Mouse (Mus musculus) liver, embryonic 16.5 days (tissue): ENCODE measurements around the gene Hmgcs1. TPM values are rescaled to one million over a fixed set of nuclear protein-coding genes. Genes with fewer than 3 reads are reported as not detected.
A peak's percentile ranks its signal among the peaks of the same experiment; 100 is the strongest.

Experiments used
- ATAC-seq: fragments of 200-750 bp; cut with Nextera tagmentation; 2 replicates; pipeline ENCODE4 v1.8.0; 2017; ENCODE audit warnings: low read depth, mild to moderate bottlenecking, moderate number of reproducible peaks, moderate library complexity
- H3K27ac ChIP-seq: fragments of 300-500 bp; sonication (generic); 2 replicates; pipeline ENCODE4 v1.5.1; 2014; ENCODE audit warnings: mild to moderate bottlenecking, low read length
- H3K27me3 ChIP-seq: fragments of 300-500 bp; sonication (generic); 2 replicates; pipeline ENCODE4 v1.6.1; 2014; ENCODE audit warnings: low read depth, low read length, mixed read lengths; ENCODE audit not compliant: control insufficient read depth, insufficient read depth
- H3K36me3 ChIP-seq: fragments of 300-500 bp; sonication (generic); 2 replicates; pipeline ENCODE4 v1.6.1; 2014; ENCODE audit warnings: mild to moderate bottlenecking; ENCODE audit not compliant: control insufficient read depth, insufficient read depth
- H3K4me1 ChIP-seq: fragments of 300-500 bp; sonication (generic); 2 replicates; pipeline ENCODE4 v1.6.1; 2014; ENCODE audit warnings: low read depth, low read length, mixed read lengths; ENCODE audit not compliant: control insufficient read depth
- H3K4me2 ChIP-seq: fragments of 300-500 bp; sonication (generic); 2 replicates; pipeline ENCODE4 v1.6.1; 2014; ENCODE audit warnings: low read depth, low read length, mixed read lengths
- H3K4me3 ChIP-seq: fragments of 300-500 bp; sonication (generic); 2 replicates; pipeline ENCODE4 v1.5.1; 2014; ENCODE audit warnings: low read depth, mild to moderate bottlenecking, low read length
- H3K9ac ChIP-seq: fragments of 300-500 bp; sonication (generic); 2 replicates; pipeline ENCODE4 v1.6.1; 2014; ENCODE audit warnings: low read depth, low read length
- H3K9me3 ChIP-seq: fragments of 300-500 bp; sonication (generic); replicated peaks from 2 replicates; pipeline ENCODE4 v1.6.1; 2016; ENCODE audit warnings: low read length; ENCODE audit not compliant: control insufficient read depth
- WGBS: fragments of 180-500 bp; shearing (Covaris S2); extraction: QIAGEN DNeasy Blood & Tissue Kit; methylation state at CpG from one replicate; pipeline ENCODE4 v1.1.7; 2014; ENCODE audit not compliant: insufficient replicate concordance; 5-methylcytosine and 5-hydroxymethylcytosine counted together
- polyA plus RNA-seq: library from polyadenylated mRNA; unstranded; fragments of >200 nt; fragmentation: Nextera tagmentation; extraction: Ambion mirVana; gene quantifications from 2 replicates; pipeline ENCODE4 v1.2.1, GENCODE M21; 2015

The Hmgcs1 gene
- polyA plus RNA-seq: 208 and 215 TPM in 2 replicates

- Histone ChIP-seq H3K4me1 (peaks cover 5% of the 10 kb centered on the region), H3K9ac (peak within 1 kb of the TSS; percentile 92), H3K36me3 (no peaks in the 10 kb centered on the region), H3K9me3 (no peaks in the 10 kb centered on the region), H3K27me3 (no peaks in the 10 kb centered on the region), H3K27ac (peak within 1 kb of the TSS; percentile 90), H3K4me3 (peak within 1 kb of the TSS; percentile 97), H3K4me2 (peak within 1 kb of the TSS; percentile 83)
- ATAC-seq: peak; percentile 96
- WGBS: under 1% methylated on average over 59 of the region's 59 CpGs
These were observed at the start of gene Hmgcs1 for GRCm38 (mm10) chr13:119690039-119690728. Gene Hmgcs1 (plus strand): TSS chr13:119690379.

- WGBS: 35% methylated on average over 4 of the region's 4 CpGs
- no peak overlapping the region for H3K27ac ChIP-seq
- no peaks in the 10 kb centered on the region for H3K9me3 ChIP-seq
- H3K36me3 ChIP-seq: no peaks in the 10 kb centered on the region
- H3K9ac ChIP-seq: no peak overlapping the region
- H3K4me1 ChIP-seq: no peaks in the 10 kb centered on the region
- no peak overlapping the region for H3K4me3 ChIP-seq
- no peak overlapping the region for H3K4me2 ChIP-seq
- no peak for ATAC-seq
- H3K27me3 ChIP-seq: no peaks in the 10 kb centered on the region
These were observed 49.7 kb upstream of the Hmgcs1 start for GRCm38 (mm10) chr13:119640504-119640903.

GRCm38 (mm10) chr13:119641145-119641544 is 49.0 kb upstream of the Hmgcs1 start:
- 55% methylated on average over 7 of the region's 7 CpGs for WGBS
- ATAC-seq: no peak
- no peak overlapping the region for H3K27ac ChIP-seq

DNA sequence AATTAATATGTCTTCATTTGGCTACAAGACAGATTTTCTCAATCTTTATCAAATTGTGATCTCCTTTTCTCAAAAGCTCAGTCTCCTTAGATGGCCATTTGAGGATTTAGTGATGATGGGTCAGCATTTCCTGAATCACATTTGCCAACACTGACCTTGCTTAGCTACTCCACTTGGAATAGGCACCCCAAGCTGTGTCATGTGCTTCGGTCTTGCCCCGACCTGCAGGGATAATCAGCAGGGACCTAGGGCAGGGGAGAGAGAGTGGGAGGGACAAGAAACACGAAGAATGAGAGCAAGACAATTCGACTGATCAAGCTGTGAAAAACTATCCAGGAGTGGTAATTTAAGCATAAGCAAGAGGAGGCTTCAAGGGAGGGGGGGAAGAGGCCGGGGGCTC is 45.4 kb upstream of the Hmgcs1 start:
- WGBS: 47% methylated on average over 5 of the region's 5 CpGs
- H3K27ac ChIP-seq: no peak overlapping the region
- no peak for ATAC-seq
- H3K4me1 ChIP-seq: no peaks in the 10 kb centered on the region
- H3K9me3 ChIP-seq: no peaks in the 10 kb centered on the region
- H3K9ac ChIP-seq: no peak overlapping the region
- H3K4me2 ChIP-seq: no peak overlapping the region
- H3K36me3 ChIP-seq: no peaks in the 10 kb centered on the region
- H3K4me3 ChIP-seq: no peak overlapping the region
- no peaks in the 10 kb centered on the region for H3K27me3 ChIP-seq

More at GRCm38 (mm10) chr13:119641145-119641544, 49.0 kb upstream of the Hmgcs1 start:
- H3K4me1 ChIP-seq: no peaks in the 10 kb centered on the region
- no peak overlapping the region for H3K9ac ChIP-seq
- H3K4me2 ChIP-seq: no peak overlapping the region
- no peaks in the 10 kb centered on the region for H3K36me3 ChIP-seq
- H3K4me3 ChIP-seq: no peak overlapping the region
- H3K9me3 ChIP-seq: no peaks in the 10 kb centered on the region
- H3K27me3 ChIP-seq: no peaks in the 10 kb centered on the region

DNA sequence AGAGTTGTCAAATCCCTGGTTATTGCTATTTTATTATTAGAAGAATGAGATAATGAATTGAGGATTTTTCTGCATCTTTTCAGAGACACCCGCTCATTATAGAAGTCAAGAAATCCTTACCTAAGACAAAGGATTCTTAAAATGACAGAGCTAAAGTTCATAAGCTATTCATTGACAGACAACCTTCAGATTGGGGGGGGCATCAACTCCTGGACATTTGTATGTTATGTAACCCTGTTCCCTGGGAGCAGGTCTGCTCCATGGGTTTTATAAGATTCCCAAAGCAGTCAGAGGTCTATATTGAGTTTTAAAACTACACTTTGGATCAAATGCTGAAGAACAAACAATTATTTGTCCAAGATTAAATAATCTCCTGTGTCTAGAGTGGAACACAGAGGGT is 43.7 kb upstream of the Hmgcs1 start:
- H3K4me1 ChIP-seq: no peaks in the 10 kb centered on the region
- 59% methylated on average over 1 of the region's 1 CpGs for whole genome bisulfite sequencing
- H3K27ac ChIP-seq: no peak overlapping the region
- no peaks in the 10 kb centered on the region for H3K36me3 ChIP-seq
- H3K9ac ChIP-seq: no peak overlapping the region
- no peak for ATAC-seq
- H3K27me3 ChIP-seq: no peaks in the 10 kb centered on the region
- no peak overlapping the region for H3K4me3 ChIP-seq
- no peak overlapping the region for H3K4me2 ChIP-seq
- H3K9me3 ChIP-seq: no peaks in the 10 kb centered on the region

GRCm38 (mm10) chr13:119648891-119649698 is 41.1 kb upstream of the Hmgcs1 start:
- Histone ChIP-seq H3K9me3 (no peaks in the 10 kb centered on the region), H3K4me2 (no peak overlapping the region), H3K4me3 (no peak overlapping the region), H3K4me1 (no peaks in the 10 kb centered on the region), H3K36me3 (no peaks in the 10 kb centered on the region), H3K27ac (no peak overlapping the region), H3K27me3 (no peaks in the 10 kb centered on the region), H3K9ac (no peak overlapping the region)
- WGBS: 53% methylated on average over 15 of the region's 15 CpGs
- no peak for ATAC-seq

DNA sequence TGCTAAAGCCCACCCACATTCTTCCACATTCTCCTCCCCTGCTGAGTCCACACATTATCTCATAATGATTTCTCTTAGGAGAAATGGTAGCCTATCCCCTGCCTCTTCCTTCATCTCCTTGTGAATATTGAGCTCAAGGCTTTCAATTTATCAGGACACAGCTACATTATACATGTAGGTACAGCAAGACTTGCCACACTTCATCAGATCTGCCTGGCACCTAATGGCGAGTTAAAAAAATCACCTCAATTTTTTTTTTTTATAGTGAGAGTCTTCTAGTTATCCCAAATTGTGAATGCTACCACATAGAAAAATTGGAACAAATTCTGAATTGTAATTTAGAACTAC is 40.5 kb upstream of the Hmgcs1 start:
- Histone ChIP-seq H3K4me2 (no peak overlapping the region), H3K4me1 (no peaks in the 10 kb centered on the region), H3K9ac (no peak overlapping the region), H3K27me3 (no peaks in the 10 kb centered on the region), H3K36me3 (no peaks in the 10 kb centered on the region), H3K9me3 (no peaks in the 10 kb centered on the region), H3K27ac (no peak overlapping the region), H3K4me3 (no peak overlapping the region)
- no peak for ATAC-seq
- WGBS: 60% methylated on average over 1 of the region's 1 CpGs

DNA sequence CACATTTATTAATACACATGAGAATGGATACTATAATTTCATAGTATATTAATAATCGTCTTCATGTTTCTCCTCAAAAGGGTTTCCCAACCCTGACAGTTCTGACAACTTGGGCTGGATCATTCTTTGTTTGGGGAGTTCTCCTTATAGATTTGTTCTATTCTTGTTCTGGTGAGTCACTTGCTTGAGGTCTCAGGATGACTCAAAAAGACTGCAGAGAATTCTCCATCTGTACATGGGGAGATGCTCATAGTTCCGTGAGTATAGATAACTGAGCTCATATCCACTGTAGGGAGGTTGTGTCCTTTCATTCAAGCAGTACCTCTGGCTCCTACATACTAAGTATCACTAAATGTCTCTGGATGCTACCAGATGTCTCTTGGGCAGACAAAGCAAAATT is 35.4 kb upstream of the Hmgcs1 start:
- 59% methylated on average over 2 of the region's 2 CpGs for WGBS
- Histone ChIP-seq H3K4me1 (no peaks in the 10 kb centered on the region), H3K9ac (no peak overlapping the region), H3K4me3 (no peak overlapping the region), H3K27ac (no peak overlapping the region), H3K27me3 (no peaks in the 10 kb centered on the region), H3K36me3 (no peaks in the 10 kb centered on the region), H3K9me3 (no peaks in the 10 kb centered on the region), H3K4me2 (no peak overlapping the region)
- ATAC-seq: no peak

DNA sequence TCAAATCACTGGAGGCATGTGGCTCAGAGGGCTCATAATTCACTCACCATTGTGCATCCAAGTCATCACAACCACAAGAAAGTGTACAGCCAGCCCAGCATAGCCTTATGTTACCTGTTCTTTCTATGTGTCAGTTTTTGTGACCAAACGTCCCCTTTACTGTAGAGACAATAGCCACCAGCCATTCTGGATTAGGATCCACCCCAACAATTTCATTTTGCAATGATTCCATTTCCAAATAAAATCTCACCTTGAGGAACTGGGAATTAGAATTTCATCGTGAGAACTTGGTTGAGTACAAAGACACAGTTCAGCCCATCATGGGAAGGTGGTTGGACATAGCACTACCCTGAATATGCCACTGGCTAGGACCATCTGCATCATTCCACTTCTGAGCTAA is 33.9 kb upstream of the Hmgcs1 start:
- Histone ChIP-seq H3K36me3 (no peaks in the 10 kb centered on the region), H3K27me3 (no peaks in the 10 kb centered on the region), H3K9ac (no peak overlapping the region), H3K4me1 (no peaks in the 10 kb centered on the region), H3K9me3 (no peaks in the 10 kb centered on the region), H3K4me2 (no peak overlapping the region), H3K4me3 (no peak overlapping the region), H3K27ac (no peak overlapping the region)
- 47% methylated on average over 2 of the region's 2 CpGs for WGBS
- no peak for ATAC-seq
